Mouse (Mus musculus) cerebellum, adult 9-11 months (tissue): ENCODE measurements around the gene Akt3.

Source experiments
- DNase-seq: peaks from one replicate; pipeline ENCODE4 v3.0.0; 2022

The Akt3 gene

GRCm38 (mm10) chr1:177258034-177258342 lies at the start of gene Akt3:
TSS of gene Akt3 (minus strand) at chr1:177258203.
- DNase-seq = no peak

- DNase-seq = peak; percentile 14
Observed at GRCm38 (mm10) chr1:177307549-177307948, 49.5 kb upstream of the Akt3 start.

GRCm38 (mm10) chr1:177298231-177298630 lies 40.2 kb upstream of the Akt3 start:
- DNase-seq = no peak

GRCm38 (mm10) chr1:177286764-177287163 lies 28.8 kb upstream of the Akt3 start:
- DNase-seq = no peak

- DNase-seq = no peak
Observed at GRCm38 (mm10) chr1:177281925-177282324, 23.9 kb upstream of the Akt3 start.

GRCm38 (mm10) chr1:177277361-177277760 lies 19.4 kb upstream of the Akt3 start:
- no peak for DNase-seq

GRCm38 (mm10) chr1:177267645-177268044 lies 9.6 kb upstream of the Akt3 start:
- no peak for DNase-seq

GRCm38 (mm10) chr1:177262926-177263325 lies 4.9 kb upstream of the Akt3 start:
- DNase-seq = no peak

- DNase-seq = no peak
Observed at GRCm38 (mm10) chr1:177260796-177261195, 2.8 kb upstream of the Akt3 start.

- no peak for DNase-seq
Observed at GRCm38 (mm10) chr1:177259038-177259600, 1.1 kb upstream of the Akt3 start.

- DNase-seq = peak; percentile 86
Observed at GRCm38 (mm10) chr1:177258343-177259037, 487 bp upstream of the Akt3 start.

- DNase-seq = peak; percentile 78
Observed at GRCm38 (mm10) chr1:177257178-177258033, 597 bp downstream of the Akt3 start.

- no peak for DNase-seq
Observed at GRCm38 (mm10) chr1:177248638-177249037, 9.4 kb downstream of the Akt3 start.

- DNase-seq = no peak
Observed at GRCm38 (mm10) chr1:177238368-177238767, 19.6 kb downstream of the Akt3 start.

- DNase-seq = no peak
Observed at GRCm38 (mm10) chr1:177236695-177237094, 21.3 kb downstream of the Akt3 start.

- DNase-seq = no peak
Observed at GRCm38 (mm10) chr1:177236249-177236648, 21.8 kb downstream of the Akt3 start.

- DNase-seq = no peak
Observed at GRCm38 (mm10) chr1:177234462-177234861, 23.5 kb downstream of the Akt3 start.

- DNase-seq = no peak
Observed at GRCm38 (mm10) chr1:177231122-177231521, 26.9 kb downstream of the Akt3 start.

- DNase-seq = no peak
Observed at GRCm38 (mm10) chr1:177198978-177199377, 59.0 kb downstream of the Akt3 start.

GRCm38 (mm10) chr1:177195224-177195623 lies 62.8 kb downstream of the Akt3 start:
- DNase-seq = peak; percentile 38

- DNase-seq = no peak
Observed at GRCm38 (mm10) chr1:177194324-177194723, 63.7 kb downstream of the Akt3 start.

GRCm38 (mm10) chr1:177191623-177192022 lies 66.4 kb downstream of the Akt3 start:
- no peak for DNase-seq

- DNase-seq = no peak
Observed at GRCm38 (mm10) chr1:177190358-177190757, 67.6 kb downstream of the Akt3 start.

GRCm38 (mm10) chr1:177188708-177189107 lies 69.3 kb downstream of the Akt3 start:
- peak; percentile 42 for DNase-seq
